Mouse (Mus musculus) gastrocnemius, postnatal 25 days (tissue): ENCODE measurements at regions not wholly inside any gene's neighbourhood (a gene's known extent, or its start where the extent isn't known, plus 50 kb on each side); places are given as distances from the start of the nearest gene placed in this dataset.

Source experiments
- DNase-seq: peaks from one replicate; pipeline ENCODE4 v3.0.0; 2022

GRCm38 (mm10) chr15:60104126-60104525, 87.7 kb upstream of the 4933412E24Rik start:
- DNase-seq: no peak

DNA sequence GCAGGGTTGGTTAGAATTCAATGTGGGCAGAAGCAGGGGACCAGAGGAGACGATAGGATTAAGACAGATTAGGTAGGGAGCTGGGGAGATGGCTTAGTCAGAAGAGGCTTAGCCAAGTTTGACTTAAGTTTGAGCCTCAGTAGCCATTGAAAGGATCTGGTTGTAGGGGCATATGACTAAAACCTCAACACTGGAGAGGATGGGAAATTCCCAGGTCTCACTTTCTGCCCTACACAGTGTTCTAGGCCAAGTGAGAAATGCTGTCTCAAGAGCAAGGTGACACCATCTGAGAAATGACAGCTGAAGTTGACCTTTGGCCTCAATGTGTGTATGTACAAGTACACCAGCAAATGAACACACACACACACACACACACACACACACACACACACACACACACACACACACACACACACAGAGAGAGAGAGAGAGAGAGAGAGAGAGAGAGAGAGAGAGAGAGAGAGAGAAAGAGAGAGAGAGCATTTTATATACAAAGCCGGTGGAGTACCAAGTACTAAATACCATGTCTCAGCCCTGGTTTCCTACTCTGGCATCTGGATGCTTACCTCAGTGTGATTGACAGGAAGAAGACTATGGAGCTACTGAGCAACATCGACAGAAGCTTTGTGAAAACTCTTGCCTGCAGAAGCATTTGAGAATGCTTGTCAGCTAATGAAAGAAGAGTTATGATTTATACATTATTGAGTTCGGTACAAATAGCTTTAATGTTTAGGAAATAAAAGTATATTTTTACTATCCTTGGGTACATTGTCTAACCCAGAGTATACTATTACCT, 85.3 kb upstream of the 4933412E24Rik start:
- DNase-seq: no peak

DNA sequence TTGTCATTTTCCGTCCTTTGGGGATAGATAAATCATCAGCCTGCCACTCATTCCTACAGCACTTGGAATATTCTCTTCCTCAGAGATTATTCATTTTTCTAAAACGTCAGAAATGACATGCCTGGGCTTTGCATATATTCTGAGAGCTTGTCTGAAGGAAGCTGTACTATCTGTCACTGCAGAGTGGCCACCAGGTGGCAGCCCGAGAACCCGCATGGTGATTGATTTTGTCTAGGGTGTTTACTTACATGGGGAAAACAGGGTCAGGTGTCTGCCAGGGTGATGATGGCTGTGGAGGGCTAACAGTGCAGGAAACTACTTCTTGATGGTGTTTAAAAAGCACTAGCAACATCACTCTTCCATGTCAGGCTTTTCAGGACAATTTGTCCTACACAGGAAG, 80.7 kb upstream of the 4933412E24Rik start:
- no peak for DNase-seq

GRCm38 (mm10) chr15:60096131-60096530, 79.7 kb upstream of the 4933412E24Rik start:
- no peak for DNase-seq

DNA sequence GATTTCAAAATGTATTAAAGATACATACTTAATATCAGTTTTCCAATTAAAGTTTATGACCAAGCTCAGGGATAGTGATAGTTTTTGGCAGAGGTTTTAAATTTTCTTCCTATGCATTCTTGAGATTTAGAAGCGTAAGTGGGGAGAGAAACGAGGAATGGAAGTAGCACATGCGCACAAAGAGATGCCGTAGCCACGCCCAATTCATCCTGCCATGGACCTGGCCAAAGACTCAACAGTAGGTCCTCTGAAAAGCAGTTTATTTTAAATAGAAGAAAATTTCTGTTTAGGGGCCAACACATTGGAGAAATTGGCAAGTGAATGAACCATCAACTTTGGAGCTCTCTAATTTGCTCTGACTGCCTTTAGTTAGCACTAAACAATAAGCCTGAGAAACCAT, 73.5 kb upstream of the 4933412E24Rik start:
- DNase-seq: no peak

GRCm38 (mm10) chr15:60088964-60089899, 72.8 kb upstream of the 4933412E24Rik start:
- no peak for DNase-seq
